Mouse (Mus musculus): Measurements from ENCODE around the gene Unc5c. TPM values are rescaled to one million over a fixed set of nuclear protein-coding genes. Genes with fewer than 3 reads are reported as not detected.

Gene Unc5c
- polyA plus RNA-seq, 1 experiment from 2014 or later = 1.6 TPM

- no peaks in the 10 kb centered on the region for H3K27me3 ChIP-seq
- peak overlapping the region; percentile 12; the same call in 1 of the 2 replicates for H3K27ac ChIP-seq
- WGBS = 43% methylated on average over 2 of the region's 2 CpGs
- no peaks in the 10 kb centered on the region for H3K36me3 ChIP-seq
- no peaks in the 10 kb centered on the region for H3K9me3 ChIP-seq (replicated peaks)
- ATAC-seq (replicated peaks; ENCODE audit: insufficient number of reproducible peaks, insufficient read depth, low FRiP score, low read depth) = no peak
- no peak overlapping the region for H3K4me3 ChIP-seq
- no peaks in the 10 kb centered on the region for H3K4me1 ChIP-seq (replicated peaks)
- no peak overlapping the region for H3K9ac ChIP-seq
- no peak overlapping the region for H3K4me2 ChIP-seq
Measured at GRCm38 (mm10) chr3:141483665-141484431, 18.8 kb downstream of the Unc5c start.

GRCm38 (mm10) chr3:141485218-141485617 is 20.2 kb downstream of the Unc5c start:
- no peak overlapping the region for H3K4me2 ChIP-seq
- 73% methylated on average over 4 of the region's 4 CpGs for WGBS
- no peaks in the 10 kb centered on the region for H3K27me3 ChIP-seq
- no peak for ATAC-seq (replicated peaks; ENCODE audit: insufficient number of reproducible peaks, insufficient read depth, low FRiP score, low read depth)
- H3K9me3 ChIP-seq (replicated peaks) = no peaks in the 10 kb centered on the region
- H3K4me3 ChIP-seq = no peak overlapping the region
- no peak overlapping the region for H3K27ac ChIP-seq
- no peaks in the 10 kb centered on the region for H3K4me1 ChIP-seq (replicated peaks)
- no peak overlapping the region for H3K9ac ChIP-seq
- H3K36me3 ChIP-seq = no peaks in the 10 kb centered on the region

GRCm38 (mm10) chr3:141490647-141491046 is 25.6 kb downstream of the Unc5c start:
- ATAC-seq (replicated peaks; ENCODE audit: insufficient number of reproducible peaks, insufficient read depth, low FRiP score, low read depth) = no peak
- no peaks in the 10 kb centered on the region for H3K36me3 ChIP-seq

GRCm38 (mm10) chr3:141491272-141491950 is 26.4 kb downstream of the Unc5c start:
- 0 out of 2 replicates have a peak, but pooled peaks have one; percentile 50 for ATAC-seq (replicated peaks; ENCODE audit: insufficient number of reproducible peaks, insufficient read depth, low FRiP score, low read depth)
- H3K36me3 ChIP-seq = no peaks in the 10 kb centered on the region
- peaks cover 9% of the 10 kb centered on the region for H3K4me1 ChIP-seq (replicated peaks)
- peak overlapping the region; percentile 23; the same call in 1 of the 2 replicates for H3K4me2 ChIP-seq
- no peak overlapping the region for H3K9ac ChIP-seq
- no peaks in the 10 kb centered on the region for H3K9me3 ChIP-seq (replicated peaks)
- H3K27ac ChIP-seq = peak overlapping the region; percentile 48
- H3K27me3 ChIP-seq = no peaks in the 10 kb centered on the region
- no peak overlapping the region for H3K4me3 ChIP-seq
- WGBS = 32% methylated on average over 5 of the region's 5 CpGs

More at GRCm38 (mm10) chr3:141490647-141491046, 25.6 kb downstream of the Unc5c start:
- H3K27me3 ChIP-seq = no peaks in the 10 kb centered on the region
- no peak overlapping the region for H3K9ac ChIP-seq
- no peaks in the 10 kb centered on the region for H3K9me3 ChIP-seq (replicated peaks)
- no peak overlapping the region for H3K4me3 ChIP-seq
- peaks cover 9% of the 10 kb centered on the region for H3K4me1 ChIP-seq (replicated peaks)
- no peak overlapping the region for H3K27ac ChIP-seq
- 90% methylated on average over 1 of the region's 1 CpGs for WGBS
- no peak overlapping the region for H3K4me2 ChIP-seq

GRCm38 (mm10) chr3:141491951-141492310 is 26.9 kb downstream of the Unc5c start:
- Histone ChIP-seq H3K4me3 (no peak overlapping the region), H3K36me3 (no peaks in the 10 kb centered on the region), H3K27ac (peak overlapping the region; percentile 48), H3K27me3 (no peaks in the 10 kb centered on the region), H3K9ac (no peak overlapping the region), H3K9me3 (replicated peaks) (no peaks in the 10 kb centered on the region), H3K4me2 (peak overlapping the region; percentile 23; the same call in 1 of the 2 replicates), H3K4me1 (replicated peaks) (peaks cover 9% of the 10 kb centered on the region)
- WGBS = 22% methylated on average over 2 of the region's 2 CpGs
- 0 out of 2 replicates have a peak, but pooled peaks have one; percentile 10 for ATAC-seq (replicated peaks; ENCODE audit: insufficient number of reproducible peaks, insufficient read depth, low FRiP score, low read depth)

DNA sequence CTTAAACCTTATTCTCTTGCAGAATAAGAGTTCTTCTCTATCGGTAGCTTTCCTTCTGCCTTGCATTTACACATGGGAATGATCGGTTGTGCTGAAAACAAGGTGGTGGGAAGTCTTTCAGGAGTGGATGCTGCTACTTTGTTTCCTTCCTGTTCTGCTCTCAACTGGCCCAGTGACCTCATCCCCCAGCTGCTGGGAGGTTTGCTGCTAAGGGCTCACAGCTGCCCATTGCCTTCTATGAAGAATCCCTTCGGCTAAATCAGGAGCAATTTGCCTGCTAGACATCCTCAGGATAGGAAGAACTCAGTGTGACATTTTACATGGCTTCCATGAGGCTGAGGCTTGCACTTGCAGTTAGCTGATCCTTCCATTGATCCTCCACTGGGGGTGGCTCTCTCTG is 28.0 kb downstream of the Unc5c start:
- no peaks in the 10 kb centered on the region for H3K9me3 ChIP-seq (replicated peaks)
- H3K4me3 ChIP-seq = no peak overlapping the region
- H3K4me1 ChIP-seq (replicated peaks) = peaks cover 9% of the 10 kb centered on the region
- no peak for ATAC-seq (replicated peaks; ENCODE audit: insufficient number of reproducible peaks, insufficient read depth, low FRiP score, low read depth)
- no peaks in the 10 kb centered on the region for H3K36me3 ChIP-seq
- H3K9ac ChIP-seq = no peak overlapping the region
- no peaks in the 10 kb centered on the region for H3K27me3 ChIP-seq
- H3K27ac ChIP-seq = peak overlapping the region; percentile 34; the same call in 1 of the 2 replicates
- WGBS = 62% methylated on average over 3 of the region's 3 CpGs
- no peak overlapping the region for H3K4me2 ChIP-seq

- H3K4me3 ChIP-seq = no peak overlapping the region
- ATAC-seq (replicated peaks; ENCODE audit: insufficient number of reproducible peaks, insufficient read depth, low FRiP score, low read depth) = no peak
- no peaks in the 10 kb centered on the region for H3K9me3 ChIP-seq (replicated peaks)
- peaks cover 3% of the 10 kb centered on the region for H3K4me1 ChIP-seq (replicated peaks)
- H3K27me3 ChIP-seq = no peaks in the 10 kb centered on the region
- no peaks in the 10 kb centered on the region for H3K36me3 ChIP-seq
- peak overlapping the region; percentile 49; the same call in 1 of the 2 replicates for H3K27ac ChIP-seq
- 28% methylated on average over 4 of the region's 4 CpGs for WGBS
- H3K9ac ChIP-seq = no peak overlapping the region
- no peak overlapping the region for H3K4me2 ChIP-seq
Measured at GRCm38 (mm10) chr3:141498348-141499056, 33.5 kb downstream of the Unc5c start.

DNA sequence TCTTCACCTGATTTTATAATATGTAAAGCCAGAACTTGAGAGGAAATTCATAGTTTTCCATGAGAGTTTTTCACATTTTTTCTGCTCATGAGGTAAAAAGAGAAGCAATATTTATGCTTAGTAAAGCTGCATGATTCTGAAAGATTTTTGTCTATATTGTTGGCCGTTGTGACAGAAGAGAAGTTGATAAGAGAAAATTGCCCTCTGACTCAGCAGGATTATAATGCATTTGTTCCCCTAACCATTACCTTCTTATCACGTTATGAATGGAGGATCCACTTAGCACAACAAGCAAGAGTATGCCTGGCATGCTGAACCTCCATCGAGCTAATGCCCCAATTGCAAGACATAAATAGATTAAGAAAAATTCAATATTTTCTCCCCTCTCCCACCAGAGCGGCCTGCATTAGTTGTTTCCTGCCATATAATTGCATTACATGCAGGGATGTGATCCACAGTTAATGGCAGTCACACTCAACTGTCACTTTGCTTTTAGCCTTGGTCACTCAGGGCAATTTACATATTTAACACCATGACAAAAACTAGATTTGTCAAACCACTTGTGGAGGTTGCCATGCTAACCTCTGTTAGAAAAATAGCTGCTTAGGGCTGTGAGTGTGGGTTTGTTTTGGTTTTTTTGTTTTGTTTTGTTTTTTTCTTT is 37.0 kb downstream of the Unc5c start:
- Histone ChIP-seq H3K4me1 (replicated peaks) (peaks cover 3% of the 10 kb centered on the region; the same call in 1 of the 2 replicates), H3K4me2 (no peak overlapping the region), H3K27ac (no peak overlapping the region), H3K27me3 (no peaks in the 10 kb centered on the region), H3K9ac (no peak overlapping the region), H3K36me3 (no peaks in the 10 kb centered on the region), H3K4me3 (no peak overlapping the region), H3K9me3 (replicated peaks) (no peaks in the 10 kb centered on the region)
- 30% methylated on average over 4 of the region's 4 CpGs for WGBS
- no peak for ATAC-seq (replicated peaks; ENCODE audit: insufficient number of reproducible peaks, insufficient read depth, low FRiP score, low read depth)

DNA sequence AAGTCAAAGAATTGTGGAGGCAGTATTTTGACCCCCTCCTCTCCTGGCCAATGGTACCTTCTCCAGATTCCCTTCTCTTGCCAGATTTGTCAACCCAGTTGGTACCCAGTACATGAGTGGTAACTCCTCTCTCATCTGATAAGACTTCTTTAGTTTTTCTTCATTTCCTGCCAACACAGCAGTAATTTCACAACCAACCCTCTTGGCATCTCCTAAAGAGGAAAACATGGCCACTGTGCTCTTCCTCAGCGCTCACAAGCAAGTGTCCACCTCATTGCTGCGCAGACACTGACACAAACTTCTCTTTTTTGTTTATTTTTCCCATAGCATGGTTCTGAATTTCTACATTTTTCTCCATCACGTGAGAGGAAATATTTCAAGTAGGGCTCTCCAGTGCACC is 38.3 kb downstream of the Unc5c start:
- H3K36me3 ChIP-seq = no peaks in the 10 kb centered on the region
- H3K27ac ChIP-seq = no peak overlapping the region

DNA sequence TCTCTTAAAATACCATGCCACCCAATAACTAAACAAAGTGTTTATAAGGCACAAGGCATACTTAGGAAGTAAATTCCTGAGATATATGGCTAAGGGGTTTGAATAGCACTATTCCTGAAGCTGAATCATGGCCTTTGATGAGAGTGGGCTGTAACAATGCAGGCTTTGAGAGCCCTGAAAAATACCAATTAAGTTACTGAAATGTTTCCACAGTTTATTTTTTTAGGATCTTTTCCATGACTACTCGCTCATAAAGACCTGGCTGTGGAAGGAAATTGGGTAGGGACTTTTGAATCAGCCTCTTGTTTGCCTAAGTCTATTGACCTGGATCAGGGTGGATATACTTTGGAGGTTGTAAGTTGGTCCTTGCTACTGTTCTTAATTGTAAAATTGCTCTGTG is 44.8 kb downstream of the Unc5c start:
- ATAC-seq (replicated peaks; ENCODE audit: insufficient number of reproducible peaks, insufficient read depth, low FRiP score, low read depth) = no peak
- Histone ChIP-seq H3K9ac (no peak overlapping the region), H3K4me2 (no peak overlapping the region), H3K27me3 (no peaks in the 10 kb centered on the region), H3K4me1 (replicated peaks) (no peaks in the 10 kb centered on the region), H3K4me3 (no peak overlapping the region), H3K36me3 (no peaks in the 10 kb centered on the region), H3K9me3 (replicated peaks) (no peaks in the 10 kb centered on the region), H3K27ac (no peak overlapping the region)
- WGBS = 51% methylated on average over 1 of the region's 1 CpGs

More for the DNA sequence above, 38.3 kb downstream of the Unc5c start:
- WGBS = 80% methylated on average over 3 of the region's 3 CpGs
- Histone ChIP-seq H3K4me3 (no peak overlapping the region), H3K9ac (no peak overlapping the region), H3K4me2 (no peak overlapping the region), H3K4me1 (replicated peaks) (peaks cover 3% of the 10 kb centered on the region; the same call in 1 of the 2 replicates), H3K27me3 (no peaks in the 10 kb centered on the region), H3K9me3 (replicated peaks) (no peaks in the 10 kb centered on the region)
- no peak for ATAC-seq (replicated peaks; ENCODE audit: insufficient number of reproducible peaks, insufficient read depth, low FRiP score, low read depth)

All from heart, embryonic 15.5 days (tissue).